Mouse (Mus musculus): ENCODE data around the gene Ppy.
A peak's percentile ranks its signal among the peaks of the same experiment; 100 is the strongest.

The Ppy gene

GRCm38 (mm10) chr11:102087931-102088898 lies 12.9 kb downstream of the Ppy start, which contains the start of gene Mpp2:
Gene Mpp2 (minus strand): TSS chr11:102088515.
- peak; percentile 78 to 81 for DNase-seq (ENCODE audit: low spot score in 2 of 2)

GRCm38 (mm10) chr11:102087081-102087751 lies 13.9 kb downstream of the Ppy start:
- peak; percentile 85 for DNase-seq (ENCODE audit: low spot score in 2 of 2)

GRCm38 (mm10) chr11:102086331-102086730 lies 14.8 kb downstream of the Ppy start:
- peak; percentile 73 to 76 for DNase-seq (ENCODE audit: low spot score in 2 of 2)

- DNase-seq (ENCODE audit: low spot score in 2 of 2) = no peak
Measured at GRCm38 (mm10) chr11:102084159-102084558, 17.0 kb downstream of the Ppy start.

GRCm38 (mm10) chr11:102083193-102083592 lies 17.9 kb downstream of the Ppy start:
- DNase-seq (ENCODE audit: low spot score in 2 of 2) = no peak

GRCm38 (mm10) chr11:102082322-102082721 lies 18.8 kb downstream of the Ppy start:
- peak; percentile 69 to 71 for DNase-seq (ENCODE audit: low spot score in 2 of 2)

GRCm38 (mm10) chr11:102073722-102074121 lies 27.4 kb downstream of the Ppy start:
- no peak for DNase-seq (ENCODE audit: low spot score in 2 of 2)

GRCm38 (mm10) chr11:102072729-102073128 lies 28.4 kb downstream of the Ppy start:
- no peak for DNase-seq (ENCODE audit: low spot score in 2 of 2)

- no peak for DNase-seq (ENCODE audit: low spot score in 2 of 2)
Measured at GRCm38 (mm10) chr11:102070426-102070825, 30.7 kb downstream of the Ppy start.

- no peak for DNase-seq (ENCODE audit: low spot score in 2 of 2)
Measured at GRCm38 (mm10) chr11:102069633-102070032, 31.5 kb downstream of the Ppy start.

GRCm38 (mm10) chr11:102068969-102069368 lies 32.1 kb downstream of the Ppy start:
- DNase-seq (ENCODE audit: low spot score in 2 of 2) = no peak

GRCm38 (mm10) chr11:102063076-102063475 lies 38.0 kb downstream of the Ppy start:
- no peak for DNase-seq (ENCODE audit: low spot score in 2 of 2)

GRCm38 (mm10) chr11:102061941-102062473 lies 39.1 kb downstream of the Ppy start:
- no peak for DNase-seq (ENCODE audit: low spot score in 2 of 2)

GRCm38 (mm10) chr11:102061236-102061940 lies 39.7 kb downstream of the Ppy start:
- DNase-seq (ENCODE audit: low spot score in 2 of 2) = peak; percentile 76 to 84

- peak; percentile 50 to 52 for DNase-seq (ENCODE audit: low spot score in 2 of 2)
Measured at GRCm38 (mm10) chr11:102053847-102054246, 47.3 kb downstream of the Ppy start.

GRCm38 (mm10) chr11:102053183-102053582 lies 47.9 kb downstream of the Ppy start:
- DNase-seq (ENCODE audit: low spot score in 2 of 2) = no peak

GRCm38 (mm10) chr11:102052697-102053096 lies 48.4 kb downstream of the Ppy start:
- no peak for DNase-seq (ENCODE audit: low spot score in 2 of 2)

GRCm38 (mm10) chr11:102051954-102052353 lies 49.2 kb downstream of the Ppy start:
- DNase-seq (ENCODE audit: low spot score in 2 of 2) = no peak

- DNase-seq (ENCODE audit: low spot score in 2 of 2) = no peak
Measured at GRCm38 (mm10) chr11:102051541-102051940, 49.6 kb downstream of the Ppy start.
